Mouse (Mus musculus): ENCODE measurements around the gene Dag1.
"Not testable (repeated sequence)": the region's sequence is repeated elsewhere in the genome, so short reads cannot be mapped to it uniquely, and the experiment has no call there.

The Dag1 gene

GRCm38 (mm10) chr9:108263690-108264190 is at the start of gene Dag1:
Gene Dag1 (minus strand): TSS chr9:108263958.
- peak; percentile 97 for DNase-seq (ENCODE audit: low read depth, low spot score)

GRCm38 (mm10) chr9:108308141-108308540 is 44.4 kb upstream of the Dag1 start:
- DNase-seq (ENCODE audit: low read depth, low spot score): no peak

- DNase-seq (ENCODE audit: low read depth, low spot score): no peak
Observed at GRCm38 (mm10) chr9:108307021-108307807, 43.5 kb upstream of the Dag1 start.

GRCm38 (mm10) chr9:108306571-108306980 is 42.8 kb upstream of the Dag1 start:
- DNase-seq (ENCODE audit: low read depth, low spot score): peak; percentile 46

GRCm38 (mm10) chr9:108305629-108306520 is 42.1 kb upstream of the Dag1 start, which contains the start of the genes Rhoa and Tcta:
Gene Rhoa (plus strand): TSS chr9:108306129.
Gene Tcta (minus strand): TSS chr9:108306160.
- peak; percentile 98 for DNase-seq (ENCODE audit: low read depth, low spot score)

- DNase-seq (ENCODE audit: low read depth, low spot score): no peak
Observed at GRCm38 (mm10) chr9:108305170-108305569, 41.4 kb upstream of the Dag1 start.

- no peak for DNase-seq (ENCODE audit: low read depth, low spot score)
Observed at GRCm38 (mm10) chr9:108304716-108305115, 41.0 kb upstream of the Dag1 start.

- no peak for DNase-seq (ENCODE audit: low read depth, low spot score)
Observed at GRCm38 (mm10) chr9:108301853-108302252, 38.1 kb upstream of the Dag1 start.

- no peak for DNase-seq (ENCODE audit: low read depth, low spot score)
Observed at GRCm38 (mm10) chr9:108296453-108297355, 32.9 kb upstream of the Dag1 start, which contains the start of gene Amt. Gene Amt (plus strand): TSS chr9:108296853.

- DNase-seq (ENCODE audit: low read depth, low spot score): no peak
Observed at GRCm38 (mm10) chr9:108290773-108291172, 27.0 kb upstream of the Dag1 start.

- DNase-seq (ENCODE audit: low read depth, low spot score): peak; percentile 92
Observed at GRCm38 (mm10) chr9:108290016-108290750, 26.4 kb upstream of the Dag1 start, which contains the start of gene Nicn1. Gene Nicn1 (plus strand): TSS chr9:108290429.

GRCm38 (mm10) chr9:108289347-108289746 is 25.6 kb upstream of the Dag1 start:
- no peak for DNase-seq (ENCODE audit: low read depth, low spot score)

GRCm38 (mm10) chr9:108287526-108288238 is 23.9 kb upstream of the Dag1 start:
- DNase-seq (ENCODE audit: low read depth, low spot score): not testable (repeated sequence)

- no peak for DNase-seq (ENCODE audit: low read depth, low spot score)
Observed at GRCm38 (mm10) chr9:108284410-108284809, 20.7 kb upstream of the Dag1 start.

GRCm38 (mm10) chr9:108280071-108280828 is 16.5 kb upstream of the Dag1 start:
- no peak for DNase-seq (ENCODE audit: low read depth, low spot score)

- DNase-seq (ENCODE audit: low read depth, low spot score): no peak
Observed at GRCm38 (mm10) chr9:108278697-108279450, 15.1 kb upstream of the Dag1 start.

- DNase-seq (ENCODE audit: low read depth, low spot score): no peak
Observed at GRCm38 (mm10) chr9:108275331-108275659, 11.5 kb upstream of the Dag1 start.

All from embryo, embryonic 11.5 days (tissue).